Mouse (Mus musculus): ENCODE data around the gene Inf2. TPM values are rescaled to one million over a fixed set of nuclear protein-coding genes. Genes with fewer than 3 reads are reported as not detected.
A peak's percentile ranks its signal among the peaks of the same experiment; 100 is the strongest.

The Inf2 gene
- total and polyA plus RNA-seq, 2 experiments from 2014 or later = 2.7 to 17.1 TPM

DNA sequence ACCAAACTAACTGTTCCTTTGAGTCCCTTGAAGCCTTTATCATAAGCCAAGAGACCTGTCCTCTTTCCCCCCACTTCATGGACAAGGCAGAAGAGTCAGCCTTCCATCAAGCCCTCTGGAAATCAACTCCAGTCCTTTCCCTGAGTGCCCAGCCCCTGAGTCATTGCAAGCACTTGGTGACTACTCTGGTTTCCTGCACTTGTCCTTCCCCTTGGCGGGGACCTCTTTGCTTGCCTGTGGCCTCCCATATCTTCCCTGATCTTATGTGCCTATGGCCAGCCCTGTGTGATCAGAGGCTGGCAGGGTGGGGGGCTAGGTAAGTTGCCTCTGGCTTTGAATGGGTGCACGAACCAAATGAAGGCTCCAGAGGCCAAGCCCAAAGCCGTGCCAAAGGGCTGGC is 33.3 kb downstream of the Inf2 start:
- Histone ChIP-seq H3K4me3 (ENCODE audit: low read depth, low read length) (no peak overlapping the region), H3K27ac (ENCODE audit: low read depth) (peak overlapping the region; percentile 88; the same call in 1 of the 2 replicates), H3K9ac (replicated peaks; ENCODE audit: low read depth, low read length) (no peak overlapping the region), H3K4me1 (ENCODE audit: control insufficient read depth, insufficient read depth) (peaks cover 56% of the 10 kb centered on the region), H3K27me3 (ENCODE audit: control insufficient read depth, insufficient read depth, low read length) (peaks cover 8% of the 10 kb centered on the region), H3K36me3 (replicated peaks; ENCODE audit: control insufficient read depth, insufficient read depth, low read length) (no peaks in the 10 kb centered on the region), H3K9me3 (replicated peaks; ENCODE audit: control insufficient read depth, low read length) (no peaks in the 10 kb centered on the region), H3K4me2 (ENCODE audit: low read depth, low read length) (no peak overlapping the region)
- TF ChIP-seq EP300 (IDR thresholded peaks at IDR 0.05; ENCODE audit: low read depth) (no peak), CTCF (IDR thresholded peaks at IDR 0.05; ENCODE audit: low read depth) (no peak)
- 67% methylated on average over 3 of the region's 3 CpGs for WGBS
- no peak for ATAC-seq (ENCODE audit: insufficient read depth, low read depth)
- no peak for DNase-seq (ENCODE audit: low spot score)

DNA sequence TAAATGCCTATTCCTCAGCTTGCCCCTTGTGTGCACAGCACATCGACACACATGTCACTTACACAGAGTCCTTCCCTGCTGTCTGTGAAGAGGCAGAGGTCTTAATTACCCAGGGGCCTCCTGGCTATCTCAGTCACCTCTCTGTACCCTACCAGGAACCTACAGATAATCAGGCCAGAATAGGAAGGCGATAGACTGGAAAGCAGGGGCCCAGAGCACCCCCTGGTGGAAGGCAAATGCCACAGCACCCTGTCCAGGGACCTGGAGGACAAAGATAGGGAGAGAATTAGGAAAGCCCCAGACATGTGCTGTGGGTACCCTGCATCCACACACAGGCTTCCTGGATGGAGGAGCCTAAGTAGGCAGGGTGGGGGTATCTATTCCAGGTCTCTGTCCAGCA is 35.2 kb downstream of the Inf2 start:
- 0 out of 2 replicates have a peak overlapping the region, but pooled peaks have one; percentile 1 for H3K9ac ChIP-seq (replicated peaks; ENCODE audit: low read depth, low read length)
- WGBS = 17% methylated on average over 2 of the region's 2 CpGs

DNA sequence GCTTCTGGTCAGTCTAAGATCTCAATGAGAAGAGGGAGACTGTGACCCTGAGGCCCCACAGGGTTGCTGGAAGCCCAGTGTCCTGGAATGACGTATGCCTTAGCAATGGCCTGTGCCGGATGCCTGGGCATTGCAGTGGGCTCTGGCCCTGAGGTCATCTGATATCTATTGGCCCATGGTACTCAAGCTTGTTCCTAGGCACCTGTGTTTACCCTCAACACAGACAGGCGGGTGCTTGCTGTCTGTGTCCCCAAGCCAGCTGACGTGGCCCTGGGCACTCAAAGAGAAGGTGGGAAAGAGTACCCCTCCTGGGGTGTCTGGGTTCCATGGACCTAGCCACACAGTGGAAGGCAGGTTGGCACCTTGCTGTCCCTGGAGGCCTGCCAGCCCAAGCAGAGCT is 37.1 kb downstream of the Inf2 start:
- TF ChIP-seq EP300 (IDR thresholded peaks at IDR 0.05; ENCODE audit: low read depth) = no peak
- no peak for TF ChIP-seq CTCF (IDR thresholded peaks at IDR 0.05; ENCODE audit: low read depth)

More for the DNA sequence above, 35.2 kb downstream of the Inf2 start:
- H3K4me2 ChIP-seq (ENCODE audit: low read depth, low read length) = no peak overlapping the region
- H3K9me3 ChIP-seq (replicated peaks; ENCODE audit: control insufficient read depth, low read length) = no peaks in the 10 kb centered on the region
- no peaks in the 10 kb centered on the region for H3K36me3 ChIP-seq (replicated peaks; ENCODE audit: control insufficient read depth, insufficient read depth, low read length)
- DNase-seq (ENCODE audit: low spot score) (peak; percentile 72), ATAC-seq (ENCODE audit: insufficient read depth, low read depth) (peak; percentile 25)
- H3K4me3 ChIP-seq (ENCODE audit: low read depth, low read length) = no peak overlapping the region
- peaks cover 49% of the 10 kb centered on the region for H3K4me1 ChIP-seq (ENCODE audit: control insufficient read depth, insufficient read depth)
- H3K27ac ChIP-seq (ENCODE audit: low read depth) = peak overlapping the region; percentile 52; the same call in 1 of the 2 replicates
- H3K27me3 ChIP-seq (ENCODE audit: control insufficient read depth, insufficient read depth, low read length) = peaks cover 8% of the 10 kb centered on the region
- TF ChIP-seq EP300 (IDR thresholded peaks at IDR 0.05; ENCODE audit: low read depth) = no peak
- peak; percentile 91 for TF ChIP-seq CTCF (IDR thresholded peaks at IDR 0.05; ENCODE audit: low read depth)

GRCm38 (mm10) chr12:112626455-112626854 is 37.9 kb downstream of the Inf2 start:
- Histone ChIP-seq H3K27me3 (ENCODE audit: control insufficient read depth, insufficient read depth, low read length) (peaks cover 1% of the 10 kb centered on the region; the same call in 1 of the 2 replicates), H3K4me1 (ENCODE audit: control insufficient read depth, insufficient read depth) (peaks cover 45% of the 10 kb centered on the region), H3K9me3 (replicated peaks; ENCODE audit: control insufficient read depth, low read length) (no peaks in the 10 kb centered on the region), H3K4me3 (ENCODE audit: low read depth, low read length) (no peak overlapping the region), H3K36me3 (replicated peaks; ENCODE audit: control insufficient read depth, insufficient read depth, low read length) (no peaks in the 10 kb centered on the region), H3K9ac (replicated peaks; ENCODE audit: low read depth, low read length) (no peak overlapping the region), H3K27ac (ENCODE audit: low read depth) (peak overlapping the region; percentile 6; the same call in 1 of the 2 replicates), H3K4me2 (ENCODE audit: low read depth, low read length) (no peak overlapping the region)
- TF ChIP-seq EP300 (IDR thresholded peaks at IDR 0.05; ENCODE audit: low read depth) (no peak), CTCF (IDR thresholded peaks at IDR 0.05; ENCODE audit: low read depth) (no peak)
- DNase-seq (ENCODE audit: low spot score) (no peak), ATAC-seq (ENCODE audit: insufficient read depth, low read depth) (no peak)
- WGBS = 63% methylated on average over 6 of the region's 6 CpGs

More for the DNA sequence above, 37.1 kb downstream of the Inf2 start:
- WGBS = 69% methylated on average over 4 of the region's 4 CpGs
- H3K4me1 ChIP-seq (ENCODE audit: control insufficient read depth, insufficient read depth) = peaks cover 50% of the 10 kb centered on the region
- peaks cover 8% of the 10 kb centered on the region for H3K27me3 ChIP-seq (ENCODE audit: control insufficient read depth, insufficient read depth, low read length)
- H3K27ac ChIP-seq (ENCODE audit: low read depth) = no peak overlapping the region
- no peak overlapping the region for H3K4me2 ChIP-seq (ENCODE audit: low read depth, low read length)
- H3K36me3 ChIP-seq (replicated peaks; ENCODE audit: control insufficient read depth, insufficient read depth, low read length) = no peaks in the 10 kb centered on the region
- no peaks in the 10 kb centered on the region for H3K9me3 ChIP-seq (replicated peaks; ENCODE audit: control insufficient read depth, low read length)
- no peak overlapping the region for H3K4me3 ChIP-seq (ENCODE audit: low read depth, low read length)
- ATAC-seq (ENCODE audit: insufficient read depth, low read depth) = no peak
- H3K9ac ChIP-seq (replicated peaks; ENCODE audit: low read depth, low read length) = no peak overlapping the region
- DNase-seq (ENCODE audit: low spot score) = no peak

GRCm38 (mm10) chr12:112627097-112627881 is 38.7 kb downstream of the Inf2 start:
- Histone ChIP-seq H3K36me3 (replicated peaks; ENCODE audit: control insufficient read depth, insufficient read depth, low read length) (no peaks in the 10 kb centered on the region), H3K4me1 (ENCODE audit: control insufficient read depth, insufficient read depth) (peaks cover 37% of the 10 kb centered on the region), H3K9me3 (replicated peaks; ENCODE audit: control insufficient read depth, low read length) (no peaks in the 10 kb centered on the region), H3K4me2 (ENCODE audit: low read depth, low read length) (no peak overlapping the region), H3K27me3 (ENCODE audit: control insufficient read depth, insufficient read depth, low read length) (no peaks in the 10 kb centered on the region), H3K4me3 (ENCODE audit: low read depth, low read length) (no peak overlapping the region), H3K9ac (replicated peaks; ENCODE audit: low read depth, low read length) (no peak overlapping the region), H3K27ac (ENCODE audit: low read depth) (no peak overlapping the region)
- ATAC-seq (ENCODE audit: insufficient read depth, low read depth) = no peak
- WGBS = 65% methylated on average over 7 of the region's 7 CpGs
- no peak for DNase-seq (ENCODE audit: low spot score)
- peak; percentile 44 for TF ChIP-seq CTCF (IDR thresholded peaks at IDR 0.05; ENCODE audit: low read depth)
- TF ChIP-seq EP300 (IDR thresholded peaks at IDR 0.05; ENCODE audit: low read depth) = no peak
